Mouse (Mus musculus): ENCODE measurements at regions not wholly inside any gene's neighbourhood (a gene's known extent, or its start where the extent isn't known, plus 50 kb on each side); places are given as distances from the start of the nearest gene placed in this dataset.
"Not testable (repeated sequence)": the region's sequence is repeated elsewhere in the genome, so short reads cannot be mapped to it uniquely, and the experiment has no call there.

DNA sequence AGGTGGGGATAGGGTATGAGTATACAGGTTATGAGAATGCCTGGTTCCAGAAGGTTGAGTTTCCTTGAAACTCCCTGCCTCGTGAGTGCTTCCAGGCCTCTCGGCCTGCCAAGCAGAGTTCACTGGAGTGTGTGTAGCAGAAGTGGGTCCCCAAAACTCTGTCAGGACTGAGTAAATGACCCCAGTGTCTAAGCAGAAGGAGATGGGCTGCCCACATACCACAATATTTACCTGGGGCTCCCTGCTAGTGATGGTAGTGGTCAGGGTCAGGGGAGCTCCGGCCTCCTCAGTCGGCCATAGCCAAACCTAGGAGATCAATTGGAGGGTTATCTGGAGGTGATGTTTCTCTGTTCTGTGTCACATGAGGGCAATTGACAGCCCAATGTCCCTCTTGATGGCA lies 126.9 kb upstream of the Thpo start:
- Histone ChIP-seq H3K4me3 (replicated peaks; ENCODE audit: extremely low read depth, low read depth, low read length) (no peak overlapping the region), H3K4me1 (ENCODE audit: control insufficient read depth, insufficient read depth, low read length) (no peaks in the 10 kb centered on the region)
- no peak for DNase-seq
- no peak for TF ChIP-seq CTCF (IDR thresholded peaks at IDR 0.05; ENCODE audit: insufficient read depth, low read length)
- TF ChIP-seq POLR2A (IDR thresholded peaks at IDR 0.05; ENCODE audit: borderline replicate concordance, extremely low read depth, low read depth, low read length), result no peak
- 94% methylated on average over 4 of the region's 4 CpGs for WGBS

DNA sequence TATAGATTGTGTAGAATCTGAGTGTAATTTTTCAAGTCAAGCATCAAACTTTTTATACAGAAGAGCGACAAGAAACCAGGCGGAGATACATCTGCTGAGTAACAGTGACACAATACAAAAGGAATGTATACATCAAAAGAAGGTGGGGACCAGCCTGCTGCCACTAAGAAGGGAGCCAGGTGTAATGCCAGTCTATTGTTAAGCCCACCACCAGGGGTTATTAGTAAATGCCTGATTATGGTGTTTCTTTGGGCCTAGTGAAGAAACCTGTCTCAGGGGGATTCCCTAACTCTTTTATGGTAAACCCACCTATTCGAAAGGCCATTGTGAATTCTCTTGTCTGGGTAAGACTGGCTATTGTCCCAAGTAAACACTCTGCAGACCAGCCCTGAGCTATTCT lies 126.3 kb upstream of the Thpo start:
- DNase-seq; H3K4me3 ChIP-seq (replicated peaks; ENCODE audit: extremely low read depth, low read depth, low read length); H3K4me1 ChIP-seq (ENCODE audit: control insufficient read depth, insufficient read depth, low read length): not testable (repeated sequence)
- 78% methylated on average over 3 of the region's 3 CpGs for WGBS

DNA sequence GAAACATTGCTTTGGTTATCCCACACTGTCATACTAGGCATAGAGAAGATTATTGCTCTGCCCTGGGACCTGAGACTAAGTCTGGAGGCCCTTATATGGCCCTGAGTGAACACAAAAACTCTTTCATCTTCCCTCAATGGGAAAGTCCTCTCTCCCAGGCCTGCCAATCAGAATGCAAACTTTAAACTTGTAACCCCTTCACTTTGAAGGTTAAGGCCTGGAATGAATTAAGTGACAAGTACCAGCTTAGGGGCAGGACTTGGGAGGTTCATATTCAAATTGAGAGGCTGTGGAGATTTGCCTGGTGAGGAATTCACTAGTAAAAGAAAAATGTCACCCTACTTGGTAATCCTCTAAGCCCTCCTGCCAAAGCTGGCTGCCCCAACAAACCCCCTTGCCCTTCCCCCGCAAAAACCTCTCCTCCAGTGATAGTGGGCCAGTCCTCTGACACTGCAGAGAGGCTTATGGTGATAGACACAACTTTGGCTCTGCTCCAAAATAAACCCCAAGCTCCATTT lies 120.4 kb upstream of the Thpo start:
- Histone ChIP-seq H3K4me3 (replicated peaks; ENCODE audit: extremely low read depth, low read depth, low read length) (no peak overlapping the region), H3K4me1 (ENCODE audit: control insufficient read depth, insufficient read depth, low read length) (no peaks in the 10 kb centered on the region)
- 85% methylated on average over 1 of the region's 1 CpGs for WGBS
- no peak for TF ChIP-seq POLR2A (IDR thresholded peaks at IDR 0.05; ENCODE audit: borderline replicate concordance, extremely low read depth, low read depth, low read length)
- TF ChIP-seq CTCF (IDR thresholded peaks at IDR 0.05; ENCODE audit: insufficient read depth, low read length), result no peak
- DNase-seq, result no peak

DNA sequence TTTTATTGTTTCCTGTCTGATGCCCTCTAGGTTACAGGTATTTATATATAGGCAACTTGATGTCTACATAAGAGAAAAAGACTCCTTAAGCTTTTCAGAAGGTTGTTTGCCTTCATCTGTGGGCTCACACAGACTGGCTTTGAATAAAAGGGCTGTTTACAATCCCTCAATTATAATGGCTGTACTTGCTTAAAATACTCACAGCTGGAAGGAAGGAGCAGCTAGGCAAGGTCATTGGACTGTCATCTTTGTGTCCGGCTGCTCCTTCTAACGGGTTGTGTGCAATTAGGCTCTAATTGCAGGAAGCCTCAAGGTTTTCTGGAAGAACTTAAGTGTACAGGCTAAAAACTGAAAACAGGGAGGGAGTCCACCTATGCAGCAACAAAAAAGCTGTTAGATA lies 103.8 kb upstream of the Thpo start:
- Histone ChIP-seq H3K4me1 (ENCODE audit: control insufficient read depth, insufficient read depth, low read length) (no peaks in the 10 kb centered on the region), H3K4me3 (replicated peaks; ENCODE audit: extremely low read depth, low read depth, low read length) (no peak overlapping the region)
- no peak for DNase-seq
- TF ChIP-seq POLR2A (IDR thresholded peaks at IDR 0.05; ENCODE audit: borderline replicate concordance, extremely low read depth, low read depth, low read length), result no peak
- no peak for TF ChIP-seq CTCF (IDR thresholded peaks at IDR 0.05; ENCODE audit: insufficient read depth, low read length)
- WGBS, result 31% methylated on average over 2 of the region's 2 CpGs

DNA sequence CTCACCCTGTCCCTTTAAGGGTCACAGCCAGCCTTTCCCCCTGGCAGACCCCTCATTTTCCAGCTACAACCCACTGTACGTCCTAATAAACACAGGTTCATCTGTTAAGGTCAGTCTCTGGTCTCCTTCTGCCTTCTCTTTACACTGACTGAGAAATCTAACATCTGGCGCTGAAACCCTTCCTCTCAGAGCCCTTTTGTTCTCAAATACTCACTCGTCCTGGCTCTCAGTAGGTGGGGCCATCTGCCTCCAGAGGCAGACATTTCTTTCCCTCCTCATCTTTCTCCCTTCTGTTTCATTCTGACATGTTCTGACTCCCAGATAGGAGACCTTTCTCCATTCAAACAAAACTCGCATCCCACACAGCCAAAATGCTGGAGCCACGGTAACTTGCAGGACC lies 102.6 kb upstream of the Thpo start:
- TF ChIP-seq CTCF (IDR thresholded peaks at IDR 0.05; ENCODE audit: insufficient read depth, low read length), result no peak
- TF ChIP-seq POLR2A (IDR thresholded peaks at IDR 0.05; ENCODE audit: borderline replicate concordance, extremely low read depth, low read depth, low read length), result no peak
- 66% methylated on average over 5 of the region's 5 CpGs for WGBS
- no peak for DNase-seq
- H3K4me1 ChIP-seq (ENCODE audit: control insufficient read depth, insufficient read depth, low read length), result no peaks in the 10 kb centered on the region
- H3K4me3 ChIP-seq (replicated peaks; ENCODE audit: extremely low read depth, low read depth, low read length), result no peak overlapping the region

DNA sequence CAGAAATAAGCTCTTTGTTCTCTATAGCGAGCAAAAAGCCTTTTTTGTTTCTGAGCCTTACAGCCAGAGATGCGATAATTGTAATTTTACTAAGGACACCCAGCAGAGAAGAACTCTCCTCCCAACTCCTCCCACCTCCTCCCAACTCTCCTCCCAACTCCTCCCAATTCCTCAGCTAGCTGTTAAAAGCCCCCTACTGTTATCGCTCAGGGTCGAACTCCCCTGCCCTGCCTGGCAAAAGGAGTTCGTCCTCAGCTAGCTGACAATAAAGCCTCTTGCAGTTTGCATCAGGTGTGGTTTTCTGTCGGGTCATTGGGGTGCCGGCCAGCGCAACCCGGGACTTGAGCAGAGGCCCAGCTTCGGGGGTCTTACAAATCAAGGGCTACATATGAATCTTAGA lies 99.5 kb upstream of the Thpo start:
- H3K4me3 ChIP-seq (replicated peaks; ENCODE audit: extremely low read depth, low read depth, low read length); DNase-seq; H3K4me1 ChIP-seq (ENCODE audit: control insufficient read depth, insufficient read depth, low read length): not testable (repeated sequence)
- whole genome bisulfite sequencing, result 83% methylated on average over 10 of the region's 10 CpGs

DNA sequence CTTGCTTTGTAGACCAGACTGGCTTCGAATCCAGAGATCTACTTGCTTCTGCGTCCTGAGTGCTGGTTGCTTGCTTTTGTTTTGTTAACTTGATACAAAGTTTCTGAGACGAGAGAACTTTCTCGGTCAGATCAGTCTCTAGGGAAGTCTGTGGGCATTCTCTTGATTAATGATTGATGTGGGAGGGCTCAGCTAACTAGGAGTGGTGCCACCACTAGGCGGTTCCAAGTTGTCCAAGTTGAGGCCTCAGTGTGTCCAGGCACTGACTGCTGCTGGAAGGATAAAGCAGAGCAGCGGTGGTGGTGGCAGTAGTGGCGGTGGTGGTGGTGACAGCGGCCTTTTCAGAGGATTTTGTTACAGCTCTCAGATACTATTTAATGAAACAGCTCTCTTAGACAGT lies 99.0 kb upstream of the Thpo start:
- WGBS, result 74% methylated on average over 8 of the region's 8 CpGs
- TF ChIP-seq POLR2A (IDR thresholded peaks at IDR 0.05; ENCODE audit: borderline replicate concordance, extremely low read depth, low read depth, low read length), result no peak
- no peak for TF ChIP-seq CTCF (IDR thresholded peaks at IDR 0.05; ENCODE audit: insufficient read depth, low read length)
- H3K4me3 ChIP-seq (replicated peaks; ENCODE audit: extremely low read depth, low read depth, low read length), result no peak overlapping the region
- no peaks in the 10 kb centered on the region for H3K4me1 ChIP-seq (ENCODE audit: control insufficient read depth, insufficient read depth, low read length)
- DNase-seq, result no peak

DNA sequence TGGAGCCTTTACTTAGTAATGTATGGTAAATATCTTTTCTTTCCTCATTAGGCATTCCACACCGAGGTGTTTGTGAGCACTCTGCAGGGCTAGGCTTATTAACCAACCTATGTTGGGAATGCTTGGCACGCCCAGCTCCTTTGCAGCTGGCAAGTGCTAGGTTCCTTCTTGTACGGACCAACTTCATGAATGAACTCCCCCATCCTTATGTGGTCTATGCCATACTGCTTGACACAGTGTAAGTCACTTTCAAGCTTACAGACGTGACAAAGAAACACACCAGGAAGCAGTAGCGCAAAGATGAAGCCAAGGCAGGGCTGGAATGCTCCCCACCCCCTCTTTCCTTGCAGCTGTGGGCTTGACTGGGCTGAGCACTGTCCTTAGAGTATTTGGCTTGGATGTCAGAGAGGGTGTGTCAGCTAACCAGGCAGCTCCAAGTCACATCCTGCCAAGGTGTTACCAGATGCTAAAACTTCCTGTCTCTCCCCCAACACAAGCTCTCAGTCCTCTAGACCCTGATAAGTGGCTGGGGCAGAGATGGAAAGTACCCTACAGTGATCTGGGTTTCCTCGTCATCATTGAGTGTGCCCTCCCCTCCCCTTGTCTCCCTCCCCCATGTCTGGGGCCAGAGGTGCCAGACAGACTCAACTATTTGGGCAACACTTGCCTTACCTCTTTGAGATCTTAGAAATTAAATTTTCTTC lies 95.6 kb upstream of the Thpo start:
- WGBS, result 36% methylated on average over 6 of the region's 6 CpGs
- Histone ChIP-seq H3K4me3 (replicated peaks; ENCODE audit: extremely low read depth, low read depth, low read length) (no peak overlapping the region), H3K4me1 (ENCODE audit: control insufficient read depth, insufficient read depth, low read length) (no peaks in the 10 kb centered on the region)
- TF ChIP-seq CTCF (IDR thresholded peaks at IDR 0.05; ENCODE audit: insufficient read depth, low read length) (no peak), POLR2A (IDR thresholded peaks at IDR 0.05; ENCODE audit: borderline replicate concordance, extremely low read depth, low read depth, low read length) (no peak)
- no peak for DNase-seq

DNA sequence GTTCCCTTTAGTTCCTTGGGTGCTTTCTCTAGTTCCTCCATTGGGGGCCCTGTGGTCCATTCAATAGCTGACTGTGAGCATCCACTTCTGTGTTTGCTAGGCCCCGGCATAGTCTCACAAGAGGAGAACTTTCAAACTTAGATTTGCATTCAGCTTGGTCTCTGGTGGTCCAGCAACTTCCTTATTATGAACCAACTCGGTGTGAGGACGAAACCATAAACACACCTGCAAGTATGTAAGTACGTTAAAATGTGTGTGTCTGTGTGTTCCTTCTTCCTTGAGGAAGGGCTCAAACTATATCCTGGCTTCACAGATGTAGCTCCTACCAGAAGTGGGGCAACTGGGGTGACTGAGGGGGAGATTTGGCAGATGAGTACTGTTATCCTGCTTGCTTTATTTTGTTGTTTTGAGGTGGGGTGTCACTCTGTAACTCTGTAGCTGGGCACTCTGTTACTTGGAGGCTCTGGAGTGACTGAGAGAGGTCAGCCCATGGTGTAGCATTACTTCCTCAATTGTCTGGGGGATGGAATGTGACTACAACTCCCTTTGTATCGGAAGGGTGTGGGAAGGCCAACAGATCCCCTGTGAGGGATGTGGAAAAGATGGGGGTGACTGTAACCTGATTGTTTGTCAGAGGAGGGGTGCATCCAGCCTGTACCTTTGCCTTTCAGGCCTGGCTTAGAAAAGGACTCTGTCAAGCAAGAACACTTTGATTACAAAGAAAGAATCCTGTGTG lies 94.9 kb upstream of the Thpo start:
- Histone ChIP-seq H3K4me3 (replicated peaks; ENCODE audit: extremely low read depth, low read depth, low read length) (no peak overlapping the region), H3K4me1 (ENCODE audit: control insufficient read depth, insufficient read depth, low read length) (no peaks in the 10 kb centered on the region)
- TF ChIP-seq POLR2A (IDR thresholded peaks at IDR 0.05; ENCODE audit: borderline replicate concordance, extremely low read depth, low read depth, low read length), result no peak
- TF ChIP-seq CTCF (IDR thresholded peaks at IDR 0.05; ENCODE audit: insufficient read depth, low read length), result no peak
- DNase-seq, result no peak
- WGBS, result 73% methylated on average over 5 of the region's 5 CpGs

DNA sequence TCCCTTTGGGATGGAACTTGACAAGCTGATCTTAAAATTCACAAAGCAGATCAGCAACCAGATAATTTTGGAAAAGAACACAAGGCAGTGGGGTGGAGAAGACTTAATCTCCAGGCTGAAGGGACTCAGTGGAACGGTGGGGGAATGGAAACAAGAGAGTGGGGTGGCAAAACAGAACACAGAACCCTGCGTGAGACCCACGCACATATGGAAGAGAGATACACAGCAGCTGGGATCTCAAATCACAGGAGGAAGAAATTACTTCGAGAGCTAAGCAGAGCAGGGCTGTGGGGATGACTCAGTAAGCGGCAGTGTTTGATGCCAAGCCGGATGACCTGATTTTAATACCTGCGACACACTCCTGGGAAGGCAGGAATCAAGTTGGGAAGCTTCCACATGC lies 89.9 kb upstream of the Thpo start:
- no peak overlapping the region for H3K4me3 ChIP-seq (replicated peaks; ENCODE audit: extremely low read depth, low read depth, low read length)
- 76% methylated on average over 7 of the region's 7 CpGs for WGBS
- TF ChIP-seq POLR2A (IDR thresholded peaks at IDR 0.05; ENCODE audit: borderline replicate concordance, extremely low read depth, low read depth, low read length), result no peak
- H3K4me1 ChIP-seq (ENCODE audit: control insufficient read depth, insufficient read depth, low read length), result no peaks in the 10 kb centered on the region
- no peak for DNase-seq

All from lung, adult 2 months (tissue).